Mouse (Mus musculus): Measurements from ENCODE around the gene Cul4a. TPM values are rescaled to one million over a fixed set of nuclear protein-coding genes. Genes with fewer than 3 reads are reported as not detected.
A peak's percentile ranks its signal among the peaks of the same experiment; 100 is the strongest.

The Cul4a gene
- polyA plus RNA-seq, 1 experiment: 61.3 TPM

DNA sequence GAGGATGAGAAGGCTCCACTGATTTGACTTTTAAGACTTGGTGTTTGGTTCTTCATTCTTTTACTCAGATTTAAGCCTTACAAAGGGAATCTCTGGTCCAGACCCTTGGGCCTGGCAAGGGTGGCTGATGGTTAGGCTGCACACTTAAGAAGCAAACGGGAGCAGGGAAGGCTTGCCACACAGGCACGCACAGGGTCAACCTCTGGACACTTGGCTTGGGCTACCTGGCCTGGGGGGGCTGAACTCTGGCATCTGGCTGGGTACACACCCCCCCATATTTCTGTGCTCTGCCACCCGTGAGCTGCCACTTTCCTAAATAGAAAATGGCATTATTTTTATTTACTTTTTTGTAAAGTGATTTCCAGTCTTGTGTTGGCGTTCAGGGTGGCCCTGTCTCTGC, 69.4 kb downstream of the Cul4a start:
- Histone ChIP-seq H3K36me3 (ENCODE audit: control insufficient read depth, insufficient read depth) (peaks cover 66% of the 10 kb centered on the region), H3K4me2 (ENCODE audit: low read depth) (no peak overlapping the region), H3K4me3 (no peak overlapping the region), H3K27me3 (ENCODE audit: control insufficient read depth, insufficient read depth, insufficient read length) (no peaks in the 10 kb centered on the region), H3K79me2 (ENCODE audit: control insufficient read depth, insufficient read depth) (peaks cover 2% of the 10 kb centered on the region), H3ac (ENCODE audit: control insufficient read depth, insufficient read length) (no peak overlapping the region)
- TF ChIP-seq SRF (IDR thresholded peaks at IDR 0.05; ENCODE audit: control insufficient read depth, insufficient read length, low read depth) (no peak), POLR2A (IDR thresholded peaks at IDR 0.05; ENCODE audit: insufficient read length, low read depth) (peak; percentile 23), POLR2AphosphoS2 (IDR thresholded peaks at IDR 0.05; ENCODE audit: insufficient read length, low read depth) (peak; percentile 87)

DNA sequence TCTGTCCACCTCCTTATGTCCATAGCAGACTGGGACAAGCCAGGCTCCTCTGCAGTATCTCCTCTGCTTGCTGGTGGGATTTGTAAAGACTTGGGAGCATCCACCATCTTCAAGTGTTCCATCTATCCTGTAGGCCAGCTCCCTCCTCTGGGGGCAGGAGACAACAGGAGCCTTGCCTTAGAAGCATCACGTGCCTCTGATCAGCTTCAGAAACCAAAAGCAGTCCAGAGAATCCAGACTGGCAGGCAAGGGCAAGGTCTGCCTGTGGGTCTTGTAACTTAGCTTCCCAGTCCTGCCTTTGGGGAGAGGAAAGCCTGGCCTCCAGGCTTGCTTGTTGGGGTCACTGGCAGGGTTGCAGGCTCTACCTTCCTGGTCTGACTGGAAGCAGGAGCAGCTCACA, 70.2 kb downstream of the Cul4a start:
- no peak overlapping the region for H3K4me2 ChIP-seq (ENCODE audit: low read depth)

DNA sequence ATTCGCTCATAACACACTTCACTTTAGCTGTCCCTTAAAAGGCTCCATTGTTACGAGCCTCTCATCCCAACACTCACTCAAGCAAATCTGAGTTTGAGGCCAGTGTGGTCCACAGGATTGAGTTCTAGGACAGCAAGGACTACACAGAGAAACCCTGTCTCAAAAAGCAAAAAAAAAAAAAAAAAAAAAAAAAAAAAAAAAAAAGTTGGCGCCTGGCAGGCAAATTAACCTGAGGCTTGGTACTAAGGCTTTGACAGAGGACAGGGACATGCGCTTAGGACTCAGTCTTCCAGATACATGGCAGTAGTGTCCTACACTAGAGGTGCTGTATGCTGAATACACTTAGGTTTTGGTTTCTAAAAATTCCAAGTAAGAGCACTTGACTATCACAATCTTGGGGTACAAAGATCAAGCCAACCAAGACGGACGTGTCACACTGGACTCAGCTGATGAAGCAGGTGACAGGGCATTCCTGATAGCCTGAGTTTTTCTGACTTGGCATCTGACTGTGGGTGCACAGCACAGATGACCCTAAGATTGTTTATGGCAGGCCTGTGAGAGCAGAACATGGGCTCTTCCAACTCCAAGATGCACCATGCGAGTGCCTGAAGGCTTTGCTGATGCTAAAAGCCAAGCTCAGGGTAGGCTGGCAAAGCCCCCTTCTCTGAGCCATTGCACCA, 71.9 kb downstream of the Cul4a start:
- TF ChIP-seq SRF (IDR thresholded peaks at IDR 0.05; ENCODE audit: control insufficient read depth, insufficient read length, low read depth) (no peak), MAX (IDR thresholded peaks at IDR 0.05; ENCODE audit: low read depth) (no peak), MYOG (IDR thresholded peaks at IDR 0.05; ENCODE audit: control insufficient read depth in 1 of 3, insufficient read depth in 1 of 3, insufficient read length in 2 of 3, low read depth in 2 of 3) (no peak), TCF12 (IDR thresholded peaks at IDR 0.05; ENCODE audit: insufficient read depth, poor library complexity, severe bottlenecking) (no peak), POLR2AphosphoS2 (IDR thresholded peaks at IDR 0.05; ENCODE audit: insufficient read length, low read depth) (no peak), E2F4 (IDR thresholded peaks at IDR 0.05; ENCODE audit: insufficient read depth) (no peak), POLR2A (IDR thresholded peaks at IDR 0.05; ENCODE audit: insufficient read length, low read depth) (no peak), USF1 (IDR thresholded peaks at IDR 0.05; ENCODE audit: low read depth) (no peak), TCF3 (IDR thresholded peaks at IDR 0.05; ENCODE audit: insufficient read length, low read depth) (no peak), CEBPB (IDR thresholded peaks at IDR 0.05; ENCODE audit: insufficient read depth, poor library complexity, severe bottlenecking) (no peak), REST (IDR thresholded peaks at IDR 0.05; ENCODE audit: insufficient read depth, insufficient read length) (no peak), MYOD1 (IDR thresholded peaks at IDR 0.05; ENCODE audit: control insufficient read depth in 1 of 3, insufficient read length in 2 of 3, low read depth in 2 of 3) (no peak)
- Histone ChIP-seq H3ac (ENCODE audit: control insufficient read depth, insufficient read length) (no peak overlapping the region), H3K36me3 (ENCODE audit: control insufficient read depth, insufficient read depth) (peaks cover 48% of the 10 kb centered on the region), H3K27me3 (ENCODE audit: control insufficient read depth, insufficient read depth, insufficient read length) (no peaks in the 10 kb centered on the region), H3K4me2 (ENCODE audit: low read depth) (no peak overlapping the region), H3K79me2 (ENCODE audit: control insufficient read depth, insufficient read depth) (no peaks in the 10 kb centered on the region), H3K4me3 (no peak overlapping the region)

More for the DNA sequence above, 70.2 kb downstream of the Cul4a start:
- Histone ChIP-seq H3K36me3 (ENCODE audit: control insufficient read depth, insufficient read depth) (peaks cover 65% of the 10 kb centered on the region), H3K4me3 (no peak overlapping the region), H3K27me3 (ENCODE audit: control insufficient read depth, insufficient read depth, insufficient read length) (no peaks in the 10 kb centered on the region), H3K79me2 (ENCODE audit: control insufficient read depth, insufficient read depth) (no peaks in the 10 kb centered on the region), H3ac (ENCODE audit: control insufficient read depth, insufficient read length) (no peak overlapping the region)
- TF ChIP-seq MYOG (IDR thresholded peaks at IDR 0.05; ENCODE audit: control insufficient read depth in 1 of 3, insufficient read depth in 1 of 3, insufficient read length in 2 of 3, low read depth in 2 of 3) (no peak), USF1 (IDR thresholded peaks at IDR 0.05; ENCODE audit: low read depth) (no peak), E2F4 (IDR thresholded peaks at IDR 0.05; ENCODE audit: insufficient read depth) (no peak), POLR2A (IDR thresholded peaks at IDR 0.05; ENCODE audit: insufficient read length, low read depth) (no peak), TCF3 (IDR thresholded peaks at IDR 0.05; ENCODE audit: insufficient read length, low read depth) (no peak), SRF (IDR thresholded peaks at IDR 0.05; ENCODE audit: control insufficient read depth, insufficient read length, low read depth) (no peak), REST (IDR thresholded peaks at IDR 0.05; ENCODE audit: insufficient read depth, insufficient read length) (no peak), MAX (IDR thresholded peaks at IDR 0.05; ENCODE audit: low read depth) (no peak), CEBPB (IDR thresholded peaks at IDR 0.05; ENCODE audit: insufficient read depth, poor library complexity, severe bottlenecking) (no peak), POLR2AphosphoS2 (IDR thresholded peaks at IDR 0.05; ENCODE audit: insufficient read length, low read depth) (no peak), TCF12 (IDR thresholded peaks at IDR 0.05; ENCODE audit: insufficient read depth, poor library complexity, severe bottlenecking) (no peak), MYOD1 (IDR thresholded peaks at IDR 0.05; ENCODE audit: control insufficient read depth in 1 of 3, insufficient read length in 2 of 3, low read depth in 2 of 3) (no peak)

- H3K79me2 ChIP-seq (ENCODE audit: control insufficient read depth, insufficient read depth): no peaks in the 10 kb centered on the region
- H3ac ChIP-seq (ENCODE audit: control insufficient read depth, insufficient read length): no peak overlapping the region
- H3K36me3 ChIP-seq (ENCODE audit: control insufficient read depth, insufficient read depth): peaks cover 40% of the 10 kb centered on the region
- no peak overlapping the region for H3K4me2 ChIP-seq (ENCODE audit: low read depth)
- TF ChIP-seq POLR2A (IDR thresholded peaks at IDR 0.05; ENCODE audit: insufficient read length, low read depth) (peak; percentile 44), POLR2AphosphoS2 (IDR thresholded peaks at IDR 0.05; ENCODE audit: insufficient read length, low read depth) (peak; percentile 84), TCF3 (IDR thresholded peaks at IDR 0.05; ENCODE audit: insufficient read length, low read depth) (no peak), MYOD1 (IDR thresholded peaks at IDR 0.05; ENCODE audit: control insufficient read depth in 1 of 3, insufficient read length in 2 of 3, low read depth in 2 of 3) (no peak), TCF12 (IDR thresholded peaks at IDR 0.05; ENCODE audit: insufficient read depth, poor library complexity, severe bottlenecking) (no peak), CEBPB (IDR thresholded peaks at IDR 0.05; ENCODE audit: insufficient read depth, poor library complexity, severe bottlenecking) (no peak), MYOG (IDR thresholded peaks at IDR 0.05; ENCODE audit: control insufficient read depth in 1 of 3, insufficient read depth in 1 of 3, insufficient read length in 2 of 3, low read depth in 2 of 3) (no peak), REST (IDR thresholded peaks at IDR 0.05; ENCODE audit: insufficient read depth, insufficient read length) (no peak)
- H3K27me3 ChIP-seq (ENCODE audit: control insufficient read depth, insufficient read depth, insufficient read length): no peaks in the 10 kb centered on the region
- H3K4me3 ChIP-seq: no peak overlapping the region
These were observed 72.7 kb downstream of the Cul4a start for GRCm38 (mm10) chr8:13178137-13178536.

- H3K4me3 ChIP-seq: no peak overlapping the region
- no peak overlapping the region for H3K4me2 ChIP-seq (ENCODE audit: low read depth)
- H3ac ChIP-seq (ENCODE audit: control insufficient read depth, insufficient read length): no peak overlapping the region
- H3K27me3 ChIP-seq (ENCODE audit: control insufficient read depth, insufficient read depth, insufficient read length): no peaks in the 10 kb centered on the region
- no peaks in the 10 kb centered on the region for H3K79me2 ChIP-seq (ENCODE audit: control insufficient read depth, insufficient read depth)
- TF ChIP-seq MYOD1 (IDR thresholded peaks at IDR 0.05; ENCODE audit: control insufficient read depth in 1 of 3, insufficient read length in 2 of 3, low read depth in 2 of 3): no peak
- peak; percentile 86 for TF ChIP-seq POLR2AphosphoS2 (IDR thresholded peaks at IDR 0.05; ENCODE audit: insufficient read length, low read depth)
- TF ChIP-seq REST (IDR thresholded peaks at IDR 0.05; ENCODE audit: insufficient read depth, insufficient read length): no peak
- TF ChIP-seq CEBPB (IDR thresholded peaks at IDR 0.05; ENCODE audit: insufficient read depth, poor library complexity, severe bottlenecking): no peak
- H3K36me3 ChIP-seq (ENCODE audit: control insufficient read depth, insufficient read depth): peaks cover 26% of the 10 kb centered on the region
These were observed 74.1 kb downstream of the Cul4a start for GRCm38 (mm10) chr8:13179482-13179881.
